Mouse (Mus musculus) neural tube, embryonic 15.5 days (tissue): ENCODE results near the gene Anks1b. TPM values are rescaled to one million over a fixed set of nuclear protein-coding genes. Genes with fewer than 3 reads are reported as not detected.

ENCODE experiments used
- ATAC-seq: fragments of 200-750 bp; cut with Nextera tagmentation; 2 replicates; pipeline ENCODE4 v1.8.0; 2017; ENCODE audit warnings: mild to moderate bottlenecking, moderate TSS enrichment, moderate library complexity; ENCODE audit not compliant: low FRiP score
- H3K27ac ChIP-seq: fragments of 300-500 bp; sonication (generic); replicated peaks from 2 replicates; pipeline ENCODE4 v1.5.1; 2015; ENCODE audit warnings: mild to moderate bottlenecking, inconsistent platforms
- H3K27me3 ChIP-seq: fragments of 300-500 bp; sonication (generic); replicated peaks from 2 replicates; pipeline ENCODE4 v1.6.1; 2015; ENCODE audit warnings: inconsistent platforms
- H3K36me3 ChIP-seq: fragments of 300-500 bp; sonication (generic); 2 replicates; pipeline ENCODE4 v1.6.1; 2015; ENCODE audit warnings: inconsistent platforms
- H3K4me1 ChIP-seq: fragments of 300-500 bp; sonication (generic); 2 replicates; pipeline ENCODE4 v1.6.1; 2015; ENCODE audit warnings: inconsistent platforms
- H3K4me2 ChIP-seq: fragments of 300-500 bp; sonication (generic); 2 replicates; pipeline ENCODE4 v1.6.1; 2015; ENCODE audit warnings: inconsistent platforms, mild to moderate bottlenecking, moderate library complexity
- H3K4me3 ChIP-seq: fragments of 300-500 bp; sonication (generic); replicated peaks from 2 replicates; pipeline ENCODE4 v1.5.1; 2015; ENCODE audit warnings: mild to moderate bottlenecking, inconsistent platforms
- H3K9ac ChIP-seq: fragments of 300-500 bp; sonication (generic); replicated peaks from 2 replicates; pipeline ENCODE4 v1.6.1; 2015; ENCODE audit warnings: mild to moderate bottlenecking, inconsistent platforms
- H3K9me3 ChIP-seq: fragments of 300-500 bp; sonication (generic); replicated peaks from 2 replicates; pipeline ENCODE4 v1.6.1; 2016; ENCODE audit warnings: inconsistent platforms
- WGBS: fragments of 180-500 bp; shearing (Covaris S2); methylation state at CpG from one replicate; pipeline ENCODE4 v1.1.7; 2015; ENCODE audit warnings: mixed read lengths; 5-methylcytosine and 5-hydroxymethylcytosine counted together
- polyA plus RNA-seq: library from polyadenylated mRNA; unstranded; fragments of >200 nt; fragmentation: Nextera tagmentation; extraction: Ambion mirVana; gene quantifications from 2 replicates; pipeline ENCODE4 v1.2.1, GENCODE M21; 2015

The Anks1b gene
- polyA plus RNA-seq, 1 experiment from 2014 or later: 76.0 TPM

GRCm38 (mm10) chr10:90999899-91000298 lies 1126.6 kb downstream of the Anks1b start:
- no peak for ATAC-seq
- WGBS: 87% methylated on average over 5 of the region's 5 CpGs
- Histone ChIP-seq H3K36me3 (peaks cover 12% of the 10 kb centered on the region), H3K9me3 (no peaks in the 10 kb centered on the region), H3K27ac (no peak overlapping the region), H3K4me2 (no peak overlapping the region), H3K27me3 (no peaks in the 10 kb centered on the region), H3K4me1 (no peaks in the 10 kb centered on the region), H3K9ac (no peak overlapping the region), H3K4me3 (no peak overlapping the region)

GRCm38 (mm10) chr10:91001421-91001820 lies 1128.1 kb downstream of the Anks1b start:
- Histone ChIP-seq H3K4me2 (no peak overlapping the region), H3K27me3 (no peaks in the 10 kb centered on the region), H3K4me3 (no peak overlapping the region), H3K36me3 (peaks cover 4% of the 10 kb centered on the region), H3K4me1 (no peaks in the 10 kb centered on the region), H3K9ac (no peak overlapping the region), H3K9me3 (no peaks in the 10 kb centered on the region), H3K27ac (no peak overlapping the region)
- no peak for ATAC-seq
- WGBS: 53% methylated on average over 13 of the region's 13 CpGs

- no peaks in the 10 kb centered on the region for H3K27me3 ChIP-seq
- H3K9ac ChIP-seq: no peak overlapping the region
- H3K36me3 ChIP-seq: peaks cover 5% of the 10 kb centered on the region
- H3K4me1 ChIP-seq: no peaks in the 10 kb centered on the region
- H3K27ac ChIP-seq: no peak overlapping the region
- no peak overlapping the region for H3K4me2 ChIP-seq
- H3K9me3 ChIP-seq: no peaks in the 10 kb centered on the region
- no peak for ATAC-seq
- no peak overlapping the region for H3K4me3 ChIP-seq
- 79% methylated on average over 12 of the region's 12 CpGs for WGBS
Measured at GRCm38 (mm10) chr10:91005858-91006538, 1132.7 kb downstream of the Anks1b start.

Other genes with a start within 250 kb of the Anks1b start
- 6.7 and 7.8 TPM in 2 replicates for gene Scyl2, start 187.2 kb upstream of the Anks1b start, polyA plus RNA-seq
- 58.6 and 67.6 TPM in 2 replicates for gene Actr6, start 141.2 kb upstream of the Anks1b start, polyA plus RNA-seq
- 28.9 and 29.3 TPM in 2 replicates for gene Uhrf1bp1l, start 128.5 kb upstream of the Anks1b start, polyA plus RNA-seq